In the genomic region with DNA sequence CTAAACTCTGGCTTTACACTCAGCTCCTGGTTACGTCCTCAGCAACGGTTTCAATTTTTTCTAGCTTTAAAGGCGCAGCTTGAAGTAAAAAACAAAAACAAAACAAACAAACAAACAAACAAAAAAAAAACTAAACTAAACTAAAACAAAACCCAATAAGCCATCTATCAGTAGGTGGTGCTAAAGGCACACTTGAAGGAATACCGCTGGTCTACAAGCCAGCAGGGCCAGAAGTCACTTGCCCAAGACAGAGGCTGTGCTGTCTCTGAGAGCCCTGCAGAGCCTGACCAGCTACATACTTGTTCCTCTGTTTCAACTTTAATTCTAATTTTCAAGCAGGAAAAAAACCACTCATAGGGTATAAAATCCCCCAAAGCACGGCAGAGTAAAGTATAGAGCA, we compare ENCODE assay signal across 11 mouse cellular contexts. TPM values are rescaled to one million over a fixed set of nuclear protein-coding genes. Genes with fewer than 3 reads are reported as not detected.
DNase-seq lines count a peak whose midpoint lies in the region; ATAC-seq and TF ChIP-seq lines count a peak whose summit lies in the region.
"Had no signal": no experiment of that assay in that cellular context is flagged by ENCODE, and none has a peak within 500 bp of the region (broad histone marks: within the 10 kb centered on the region; RNA-seq: fewer than 3 reads in every experiment).

No protein-coding gene starts in this region.

- no peak overlapping the region for H3K27ac ChIP-seq in heart, adult 2 months
- no peak overlapping the region for H3K27ac ChIP-seq in midbrain, postnatal 0 days (ENCODE audit: low read depth, low read length)
- no peak overlapping the region for H3K27ac ChIP-seq in midbrain, embryonic 15.5 days
- H3K27ac ChIP-seq in embryonic facial prominence, embryonic 14.5 days (replicated peaks; ENCODE audit: low read depth, low read length), result no peak overlapping the region

- no peak overlapping the region for H3K4me3 ChIP-seq in heart, adult 2 months
- H3K4me3 ChIP-seq in midbrain, postnatal 0 days (ENCODE audit: low read depth, low read length), result no peak overlapping the region
- no peak overlapping the region for H3K4me3 ChIP-seq in midbrain, embryonic 15.5 days
- H3K4me3 ChIP-seq in embryonic facial prominence, embryonic 14.5 days (ENCODE audit: low read depth, low read length), result no peak overlapping the region
- H3K4me3 ChIP-seq: myocyte had no signal

- intact Hi-C loops in heart, adult 2 months (cut with DNase I), result loop anchor here (1.0 to 10.0 kb wide), 3 partner anchors 46 to 355 kb away; no protein-coding TSS in a partner anchor

- TF ChIP-seq CTCF in heart, adult 2 months (IDR thresholded peaks at IDR 0.05), result peak; percentile 73
- TF ChIP-seq CTCF in midbrain, postnatal 0 days (IDR thresholded peaks at IDR 0.05), result peak; percentile 63

- H3K27me3 ChIP-seq in heart, adult 2 months (ENCODE audit: control insufficient read depth, insufficient read depth, low read length), result no peaks in the 10 kb centered on the region
- no peaks in the 10 kb centered on the region for H3K27me3 ChIP-seq in midbrain, postnatal 0 days (ENCODE audit: insufficient read depth, low read length)
- H3K27me3 ChIP-seq in midbrain, embryonic 15.5 days (replicated peaks), result no peaks in the 10 kb centered on the region
- H3K27me3 ChIP-seq in embryonic facial prominence, embryonic 14.5 days (replicated peaks; ENCODE audit: control insufficient read depth, insufficient read depth, low read length), result no peaks in the 10 kb centered on the region

- H3K4me2 ChIP-seq in midbrain, postnatal 0 days (ENCODE audit: low read depth, low read length, poor library complexity, severe bottlenecking), result no peak overlapping the region
- H3K4me2 ChIP-seq in midbrain, embryonic 15.5 days, result no peak overlapping the region
- no peak overlapping the region for H3K4me2 ChIP-seq in embryonic facial prominence, embryonic 14.5 days (ENCODE audit: low read depth, low read length)

- H3K9ac ChIP-seq in heart, adult 2 months (ENCODE audit: low read depth, low read length), result no peak overlapping the region
- H3K9ac ChIP-seq in midbrain, postnatal 0 days (replicated peaks; ENCODE audit: low read length, poor library complexity, severe bottlenecking), result no peak overlapping the region
- H3K9ac ChIP-seq in midbrain, embryonic 15.5 days, result no peak overlapping the region
- no peak overlapping the region for H3K9ac ChIP-seq in embryonic facial prominence, embryonic 14.5 days (ENCODE audit: low read depth, low read length)

- ATAC-seq in midbrain, postnatal 0 days (ENCODE audit: low FRiP score), result no peak
- ATAC-seq in midbrain, embryonic 15.5 days (replicated peaks), result no peak
- ATAC-seq in embryonic facial prominence, embryonic 14.5 days (ENCODE audit: low read depth), result no peak
- ATAC-seq: inflammation-experienced regulatory T-cells, adult 6 months had no signal

- no peaks in the 10 kb centered on the region for H3K79me2 ChIP-seq in heart, adult 2 months (replicated peaks; ENCODE audit: control insufficient read depth, insufficient read depth, low read length)

- H3K9me3 ChIP-seq in midbrain, postnatal 0 days (ENCODE audit: low read length), result no peaks in the 10 kb centered on the region
- H3K9me3 ChIP-seq in midbrain, embryonic 15.5 days, result no peaks in the 10 kb centered on the region
- no peaks in the 10 kb centered on the region for H3K9me3 ChIP-seq in embryonic facial prominence, embryonic 14.5 days (ENCODE audit: control insufficient read depth, low read length)

- H3K4me1 ChIP-seq in heart, adult 2 months (ENCODE audit: control insufficient read depth, insufficient read depth, low read length), result no peaks in the 10 kb centered on the region
- no peaks in the 10 kb centered on the region for H3K4me1 ChIP-seq in midbrain, postnatal 0 days (ENCODE audit: insufficient read depth, low read length)
- no peaks in the 10 kb centered on the region for H3K4me1 ChIP-seq in midbrain, embryonic 15.5 days
- no peaks in the 10 kb centered on the region for H3K4me1 ChIP-seq in embryonic facial prominence, embryonic 14.5 days (ENCODE audit: control insufficient read depth, insufficient read depth, low read length)

- no peaks in the 10 kb centered on the region for H3K36me3 ChIP-seq in heart, adult 2 months (ENCODE audit: control insufficient read depth, insufficient read depth, low read length)
- no peaks in the 10 kb centered on the region for H3K36me3 ChIP-seq in midbrain, postnatal 0 days (ENCODE audit: insufficient read depth, low read length)
- no peaks in the 10 kb centered on the region for H3K36me3 ChIP-seq in midbrain, embryonic 15.5 days (replicated peaks)
- H3K36me3 ChIP-seq in embryonic facial prominence, embryonic 14.5 days (ENCODE audit: control insufficient read depth, insufficient read depth, low read length), result peaks cover 5% of the 10 kb centered on the region; the same call in 1 of the 2 replicates

- WGBS in heart, adult 2 months, result 82% methylated on average over 5 of the region's 5 CpGs
- 80% methylated on average over 5 of the region's 5 CpGs for WGBS in midbrain, postnatal 0 days
- 75% methylated on average over 5 of the region's 5 CpGs for WGBS in midbrain, embryonic 15.5 days
- 71% methylated on average over 5 of the region's 5 CpGs for WGBS in embryonic facial prominence, embryonic 14.5 days

- no peak for DNase-seq in heart, adult 2 months
- no peak for DNase-seq in heart, adult 11 months
- DNase-seq in midbrain, postnatal 0 days (ENCODE audit: low spot score), result peak; percentile 58
- peak; percentile 19 for DNase-seq in embryonic facial prominence, embryonic 14.5 days (ENCODE audit: low spot score)
- peak; percentile 25 for DNase-seq in thymus, postnatal 4 days
- DNase-seq in right cerebral cortex, postnatal 10 days (ENCODE audit: low spot score in 2 of 2), result no peak
- no peak for DNase-seq in adrenal gland, postnatal 36 days
- DNase-seq: liver had no signal

- TF ChIP-seq EP300 in heart, adult 2 months (IDR thresholded peaks at IDR 0.05; ENCODE audit: insufficient read depth, low read depth, low read length), result no peak

- no peak for TF ChIP-seq POLR2A in heart, adult 2 months (IDR thresholded peaks at IDR 0.05; ENCODE audit: insufficient read depth, low read depth, low read length)

RNA-seq across cellular contexts. Expression of a gene that starts 17.9 kb away (rescaled TPM):
- 10 to 100 TPM; 13.6 to 16.9 TPM for total RNA-seq in heart, adult 2 months (2021)
- 6.6 and 10.7 TPM in 2 replicates for polyA plus RNA-seq in heart, adult 2 months (2012; rRNA removed)
- 2.1 and 3.3 TPM in 2 replicates for total RNA-seq in midbrain, postnatal 0 days (2014; rRNA removed)
- polyA plus RNA-seq in midbrain, postnatal 0 days (2015; fragmentation: Nextera tagmentation; extraction: Ambion mirVana), result 1.7 and 2.3 TPM in 2 replicates
- polyA plus RNA-seq in midbrain, embryonic 15.5 days (2015; fragmentation: Nextera tagmentation; extraction: Ambion mirVana), result 1.4 and 1.9 TPM in 2 replicates
- 2.2 and 2.5 TPM in 2 replicates for polyA plus RNA-seq in embryonic facial prominence, embryonic 14.5 days (2014; fragmentation: Nextera tagmentation; extraction: Ambion mirVana)
- total RNA-seq in adrenal gland, postnatal 36 days (2021), result 10 to 100 TPM; 35.8 to 59.4 TPM

RNA-seq across cellular contexts. Expression of a gene that starts 24.5 kb away (rescaled TPM):
- total RNA-seq in heart, adult 2 months (2021), result under 1 TPM; 0.96 to 0.97 TPM
- polyA plus RNA-seq in heart, adult 2 months (2012; rRNA removed), result 0.62 and 1.1 TPM in 2 replicates
- 11.5 and 12.1 TPM in 2 replicates for total RNA-seq in midbrain, postnatal 0 days (2014; rRNA removed)
- polyA plus RNA-seq in midbrain, postnatal 0 days (2015; fragmentation: Nextera tagmentation; extraction: Ambion mirVana), result 3.4 and 4.0 TPM in 2 replicates
- 7.0 and 7.5 TPM in 2 replicates for polyA plus RNA-seq in midbrain, embryonic 15.5 days (2015; fragmentation: Nextera tagmentation; extraction: Ambion mirVana)
- 0.84 and 0.95 TPM in 2 replicates for polyA plus RNA-seq in embryonic facial prominence, embryonic 14.5 days (2014; fragmentation: Nextera tagmentation; extraction: Ambion mirVana)
- 1 to 10 TPM in 1 of 2 experiments, under 1 TPM in 1; 0.82 to 1.1 TPM for total RNA-seq in adrenal gland, postnatal 36 days (2021)

Comparison
In these comparisons a context has a peak if more than half of its experiments do, and no peak if none do; other contexts are left out.
1. DNase-seq: peak in midbrain, postnatal 0 days (single experiment), embryonic facial prominence, embryonic 14.5 days (single experiment) and thymus, postnatal 4 days (single experiment); none in heart, adult 2 months (0 of 2), heart, adult 11 months (single experiment), right cerebral cortex, postnatal 10 days (0 of 2) and adrenal gland, postnatal 36 days (0 of 2).